Mouse (Mus musculus): Measurements from ENCODE around the gene Hoxb6. TPM values are rescaled to one million over a fixed set of nuclear protein-coding genes. Genes with fewer than 3 reads are reported as not detected.

Hoxb6 gene
- polyA plus RNA-seq, 1 experiment from 2014 or later, result 8.3 TPM

DNA sequence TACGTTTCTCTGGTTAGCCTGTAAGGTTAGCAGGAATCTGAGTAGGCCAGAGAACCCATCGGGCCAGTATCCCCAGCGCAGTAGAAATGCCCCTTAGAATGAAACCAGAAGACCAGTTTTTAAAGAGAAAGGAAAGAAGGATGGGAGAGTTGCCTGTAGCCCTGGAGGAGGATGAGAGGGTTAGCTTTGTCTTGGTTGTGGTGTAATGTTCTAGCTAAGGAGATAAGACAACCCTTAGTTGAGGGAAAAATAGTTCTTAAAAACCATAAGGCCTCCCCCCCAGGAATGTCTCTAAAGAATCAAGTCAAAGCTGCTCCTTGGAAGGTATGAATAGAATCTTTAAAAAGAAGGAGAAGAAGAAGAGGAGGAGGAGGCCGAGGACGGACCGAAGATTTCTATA is 30.5 kb downstream of the Hoxb6 start:
- 20% methylated on average over 6 of the region's 6 CpGs for WGBS
- Histone ChIP-seq H3K9ac (ENCODE audit: low read length) (peak overlapping the region; percentile 84), H3K4me3 (replicated peaks; ENCODE audit: low read length) (peak overlapping the region; percentile 63), H3K4me2 (ENCODE audit: low read depth, low read length) (peak overlapping the region; percentile 65), H3K27me3 (ENCODE audit: control insufficient read depth, insufficient read depth, low read length) (peaks cover 5% of the 10 kb centered on the region; the same call in 1 of the 2 replicates), H3K27ac (ENCODE audit: low read length) (peak overlapping the region; percentile 98), H3K36me3 (ENCODE audit: control insufficient read depth, insufficient read depth, low read length) (no peaks in the 10 kb centered on the region), H3K9me3 (replicated peaks; ENCODE audit: control insufficient read depth, low read length) (no peaks in the 10 kb centered on the region), H3K4me1 (ENCODE audit: control insufficient read depth, insufficient read depth, low read length) (0 out of 2 replicates have a peak, but pooled peaks cover 6% of the 10 kb centered on the region)
- ATAC-seq (ENCODE audit: insufficient read depth, low FRiP score), result no peak

DNA sequence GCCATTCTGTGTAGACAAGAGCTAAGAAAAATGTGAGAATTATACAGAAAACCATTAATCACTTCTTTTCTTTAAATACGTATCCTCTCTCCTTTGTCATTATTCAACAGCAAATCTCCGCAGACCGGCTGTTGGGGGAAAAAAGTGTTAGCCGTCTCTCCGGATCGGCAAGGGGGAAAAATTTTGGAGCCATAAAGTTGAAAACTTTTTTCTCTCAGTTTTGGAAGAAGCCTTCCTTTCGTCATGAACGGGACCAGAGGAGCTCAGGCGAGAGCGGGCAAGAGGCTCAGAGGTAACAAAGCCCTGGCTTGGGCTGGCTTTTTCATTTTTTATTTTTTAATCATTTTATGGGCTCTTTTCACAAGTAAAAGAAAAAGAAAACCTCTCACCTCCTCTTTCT is 30.9 kb downstream of the Hoxb6 start, which contains the start of gene Hoxb3:
Gene Hoxb3, plus strand, starts transcription at position 173 of the 400 bp plus-strand sequence.
- H3K27me3 ChIP-seq (ENCODE audit: control insufficient read depth, insufficient read depth, low read length), result peaks cover 5% of the 10 kb centered on the region; the same call in 1 of the 2 replicates
- 23% methylated on average over 10 of the region's 10 CpGs for WGBS
- no peaks in the 10 kb centered on the region for H3K36me3 ChIP-seq (ENCODE audit: control insufficient read depth, insufficient read depth, low read length)
- H3K9ac ChIP-seq (ENCODE audit: low read length), result peak within 1 kb of the TSS; percentile 84
- no peaks in the 10 kb centered on the region for H3K9me3 ChIP-seq (replicated peaks; ENCODE audit: control insufficient read depth, low read length)
- no peak for ATAC-seq (ENCODE audit: insufficient read depth, low FRiP score)
- peak within 1 kb of the TSS; percentile 98 for H3K27ac ChIP-seq (ENCODE audit: low read length)
- H3K4me3 ChIP-seq (replicated peaks; ENCODE audit: low read length), result peak within 1 kb of the TSS; percentile 63
- peak within 1 kb of the TSS; percentile 65 for H3K4me2 ChIP-seq (ENCODE audit: low read depth, low read length)
- H3K4me1 ChIP-seq (ENCODE audit: control insufficient read depth, insufficient read depth, low read length), result 0 out of 2 replicates have a peak, but pooled peaks cover 6% of the 10 kb centered on the region

DNA sequence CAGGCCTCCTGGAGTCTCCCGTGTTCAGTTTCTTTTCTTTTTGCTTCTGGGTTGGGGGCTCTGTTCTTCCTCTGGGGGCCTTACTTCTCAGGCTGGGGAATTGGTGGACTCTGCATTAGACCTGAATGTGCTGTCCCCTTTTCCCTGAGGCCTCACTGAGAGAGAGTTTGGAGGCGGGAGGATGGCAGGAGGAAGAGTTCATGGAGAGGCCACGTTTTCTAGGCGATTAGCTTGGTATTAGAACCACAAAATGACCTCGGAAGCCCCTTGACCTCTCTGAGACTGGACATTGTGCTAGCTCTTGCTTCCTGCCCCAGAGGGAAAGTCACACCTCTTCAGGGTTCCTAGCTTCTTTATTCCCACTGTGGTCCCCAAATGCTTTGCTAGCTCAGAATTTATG is 31.8 kb downstream of the Hoxb6 start:
- Histone ChIP-seq H3K27ac (ENCODE audit: low read length) (peak overlapping the region; percentile 98), H3K4me2 (ENCODE audit: low read depth, low read length) (peak overlapping the region; percentile 65), H3K9me3 (replicated peaks; ENCODE audit: control insufficient read depth, low read length) (no peaks in the 10 kb centered on the region), H3K27me3 (ENCODE audit: control insufficient read depth, insufficient read depth, low read length) (peaks cover 5% of the 10 kb centered on the region; the same call in 1 of the 2 replicates), H3K9ac (ENCODE audit: low read length) (peak overlapping the region; percentile 84), H3K36me3 (ENCODE audit: control insufficient read depth, insufficient read depth, low read length) (no peaks in the 10 kb centered on the region), H3K4me1 (ENCODE audit: control insufficient read depth, insufficient read depth, low read length) (peaks cover 8% of the 10 kb centered on the region; the same call in 1 of the 2 replicates), H3K4me3 (replicated peaks; ENCODE audit: low read length) (peak overlapping the region; percentile 63)
- ATAC-seq (ENCODE audit: insufficient read depth, low FRiP score), result no peak
- 6% methylated on average over 5 of the region's 5 CpGs for WGBS

DNA sequence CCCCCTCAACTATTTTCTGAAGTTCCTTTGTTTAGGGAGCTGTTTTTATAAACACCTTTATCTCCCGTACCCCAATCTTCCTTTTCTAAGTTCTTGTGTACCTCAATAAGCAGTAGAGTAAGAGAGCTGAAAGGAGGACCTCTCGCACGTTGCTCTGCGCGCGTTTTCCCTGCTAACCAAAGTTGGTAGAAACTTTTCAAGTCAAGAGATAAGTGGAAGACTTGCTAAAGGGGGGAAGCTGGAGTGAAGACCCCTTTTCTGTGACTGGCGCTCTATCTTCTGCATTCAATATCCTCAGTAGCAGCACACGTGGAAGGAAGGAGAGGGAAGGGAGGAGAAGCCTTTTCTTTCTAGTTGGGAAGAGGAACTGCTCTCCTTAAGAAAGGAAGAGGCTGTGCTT is 32.7 kb downstream of the Hoxb6 start:
- no peaks in the 10 kb centered on the region for H3K36me3 ChIP-seq (ENCODE audit: control insufficient read depth, insufficient read depth, low read length)
- H3K27me3 ChIP-seq (ENCODE audit: control insufficient read depth, insufficient read depth, low read length), result peaks cover 5% of the 10 kb centered on the region; the same call in 1 of the 2 replicates
- peak overlapping the region; percentile 84 for H3K9ac ChIP-seq (ENCODE audit: low read length)
- peak overlapping the region; percentile 98 for H3K27ac ChIP-seq (ENCODE audit: low read length)
- peak overlapping the region; percentile 63 for H3K4me3 ChIP-seq (replicated peaks; ENCODE audit: low read length)
- no peaks in the 10 kb centered on the region for H3K9me3 ChIP-seq (replicated peaks; ENCODE audit: control insufficient read depth, low read length)
- H3K4me1 ChIP-seq (ENCODE audit: control insufficient read depth, insufficient read depth, low read length), result peaks cover 10% of the 10 kb centered on the region; the same call in 1 of the 2 replicates
- ATAC-seq (ENCODE audit: insufficient read depth, low FRiP score), result no peak
- H3K4me2 ChIP-seq (ENCODE audit: low read depth, low read length), result peak overlapping the region; percentile 65
- 20% methylated on average over 8 of the region's 8 CpGs for WGBS

DNA sequence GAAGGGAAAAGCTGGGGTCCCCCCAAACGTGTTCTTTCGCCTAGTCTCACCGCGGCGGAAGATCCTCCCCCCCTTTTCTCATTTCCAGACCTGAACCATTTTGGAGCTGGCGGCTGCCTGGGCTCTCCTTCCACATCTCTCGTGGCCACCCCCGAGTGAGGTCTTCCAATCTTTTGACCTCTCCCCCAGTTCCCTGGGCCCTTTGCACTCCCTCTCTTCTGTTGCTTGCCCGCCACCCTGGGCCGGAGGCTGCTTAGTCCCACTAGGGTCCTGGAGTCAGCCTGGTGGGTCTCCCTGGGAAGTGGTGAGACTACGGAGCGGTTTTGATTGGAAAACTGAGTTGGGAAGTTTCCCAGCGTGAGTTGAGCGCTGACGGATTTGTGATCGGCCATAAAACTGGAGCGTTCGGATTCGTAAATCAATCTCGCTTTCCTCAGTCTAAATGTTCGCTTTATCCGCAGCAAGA is 33.5 kb downstream of the Hoxb6 start:
- Histone ChIP-seq H3K4me1 (ENCODE audit: control insufficient read depth, insufficient read depth, low read length) (peaks cover 17% of the 10 kb centered on the region), H3K36me3 (ENCODE audit: control insufficient read depth, insufficient read depth, low read length) (no peaks in the 10 kb centered on the region), H3K4me3 (replicated peaks; ENCODE audit: low read length) (peak overlapping the region; percentile 63), H3K9ac (ENCODE audit: low read length) (peak overlapping the region; percentile 84), H3K27me3 (ENCODE audit: control insufficient read depth, insufficient read depth, low read length) (peaks cover 5% of the 10 kb centered on the region; the same call in 1 of the 2 replicates), H3K9me3 (replicated peaks; ENCODE audit: control insufficient read depth, low read length) (no peaks in the 10 kb centered on the region), H3K27ac (ENCODE audit: low read length) (peak overlapping the region; percentile 98), H3K4me2 (ENCODE audit: low read depth, low read length) (peak overlapping the region; percentile 65)
- ATAC-seq (ENCODE audit: insufficient read depth, low FRiP score), result no peak
- WGBS, result 21% methylated on average over 22 of the region's 22 CpGs

DNA sequence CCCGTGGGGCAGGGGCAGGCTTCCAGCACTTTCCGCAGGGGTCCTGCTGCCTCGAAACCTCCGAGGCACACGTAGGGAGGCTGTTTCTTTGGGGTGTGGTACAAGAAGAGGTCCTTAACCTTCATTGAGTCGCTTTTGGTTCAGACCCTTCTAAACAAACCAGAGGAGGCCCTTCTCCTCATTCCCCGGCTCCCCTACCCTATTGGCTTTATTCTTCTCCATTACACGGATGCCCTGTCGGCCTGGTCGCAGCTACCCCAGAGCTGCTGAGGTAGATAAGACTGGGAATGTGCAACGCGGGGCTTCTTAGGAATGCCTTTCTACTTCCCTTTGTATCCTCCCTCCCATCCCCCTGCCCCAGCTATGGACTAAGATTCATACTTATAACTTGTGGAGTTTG is 34.4 kb downstream of the Hoxb6 start:
- WGBS, result 12% methylated on average over 12 of the region's 12 CpGs
- peak overlapping the region; percentile 65 for H3K4me2 ChIP-seq (ENCODE audit: low read depth, low read length)
- peaks cover 21% of the 10 kb centered on the region for H3K4me1 ChIP-seq (ENCODE audit: control insufficient read depth, insufficient read depth, low read length)
- no peak for ATAC-seq (ENCODE audit: insufficient read depth, low FRiP score)
- H3K36me3 ChIP-seq (ENCODE audit: control insufficient read depth, insufficient read depth, low read length), result no peaks in the 10 kb centered on the region
- peak overlapping the region; percentile 84 for H3K9ac ChIP-seq (ENCODE audit: low read length)
- H3K27ac ChIP-seq (ENCODE audit: low read length), result peak overlapping the region; percentile 98
- H3K4me3 ChIP-seq (replicated peaks; ENCODE audit: low read length), result peak overlapping the region; percentile 63
- peaks cover 5% of the 10 kb centered on the region; the same call in 1 of the 2 replicates for H3K27me3 ChIP-seq (ENCODE audit: control insufficient read depth, insufficient read depth, low read length)
- H3K9me3 ChIP-seq (replicated peaks; ENCODE audit: control insufficient read depth, low read length), result no peaks in the 10 kb centered on the region

DNA sequence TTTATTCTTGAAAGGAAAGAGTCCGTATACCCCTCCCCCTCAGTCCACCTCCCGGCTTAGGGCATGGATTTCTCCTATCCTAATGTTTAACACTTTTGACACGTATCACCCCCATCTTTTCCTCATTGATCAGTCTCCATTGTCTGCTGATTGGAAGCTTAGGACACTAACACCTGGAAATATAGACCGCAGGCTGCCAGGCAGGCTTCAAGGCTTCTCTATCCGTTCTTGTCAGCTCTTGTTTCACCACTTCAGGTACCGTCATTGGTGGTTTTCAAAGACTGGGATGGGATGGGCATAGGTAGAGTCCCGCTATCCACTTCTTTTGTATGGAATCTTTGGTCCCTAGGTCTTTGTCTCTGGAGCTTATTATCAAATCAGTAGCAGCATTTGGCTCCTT is 34.8 kb downstream of the Hoxb6 start:
- ATAC-seq (ENCODE audit: insufficient read depth, low FRiP score), result no peak
- Histone ChIP-seq H3K36me3 (ENCODE audit: control insufficient read depth, insufficient read depth, low read length) (no peaks in the 10 kb centered on the region), H3K4me1 (ENCODE audit: control insufficient read depth, insufficient read depth, low read length) (peaks cover 25% of the 10 kb centered on the region), H3K27ac (ENCODE audit: low read length) (peak overlapping the region; percentile 98), H3K4me3 (replicated peaks; ENCODE audit: low read length) (peak overlapping the region; percentile 63), H3K9ac (ENCODE audit: low read length) (peak overlapping the region; percentile 84), H3K4me2 (ENCODE audit: low read depth, low read length) (peak overlapping the region; percentile 65), H3K27me3 (ENCODE audit: control insufficient read depth, insufficient read depth, low read length) (peaks cover 5% of the 10 kb centered on the region; the same call in 1 of the 2 replicates), H3K9me3 (replicated peaks; ENCODE audit: control insufficient read depth, low read length) (no peaks in the 10 kb centered on the region)
- WGBS, result 22% methylated on average over 7 of the region's 7 CpGs

DNA sequence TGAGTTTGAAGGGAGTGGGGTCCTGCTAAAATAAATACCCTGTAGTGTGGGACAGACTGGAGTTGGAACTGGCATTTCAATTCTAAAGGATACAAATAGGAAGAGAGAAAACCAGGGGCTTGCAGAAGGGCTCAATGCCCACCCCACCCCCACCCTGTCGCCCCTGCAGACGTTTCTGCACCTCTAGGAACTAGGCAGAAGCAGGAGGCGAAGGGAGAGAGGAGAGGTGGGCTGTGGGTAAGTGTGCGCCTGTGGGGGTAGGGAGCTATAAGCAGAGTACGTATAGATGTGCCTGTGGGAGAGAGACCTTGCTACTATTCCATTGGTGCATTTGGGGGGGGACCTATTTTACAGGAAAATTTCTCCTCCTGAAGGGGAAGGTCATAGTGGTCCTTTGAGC is 35.5 kb downstream of the Hoxb6 start:
- WGBS, result 14% methylated on average over 5 of the region's 5 CpGs
- ATAC-seq (ENCODE audit: insufficient read depth, low FRiP score), result no peak
- H3K4me1 ChIP-seq (ENCODE audit: control insufficient read depth, insufficient read depth, low read length), result peaks cover 27% of the 10 kb centered on the region
- H3K9ac ChIP-seq (ENCODE audit: low read length), result peak overlapping the region; percentile 84
- peak overlapping the region; percentile 98 for H3K27ac ChIP-seq (ENCODE audit: low read length)
- peak overlapping the region; percentile 65 for H3K4me2 ChIP-seq (ENCODE audit: low read depth, low read length)
- H3K4me3 ChIP-seq (replicated peaks; ENCODE audit: low read length), result peak overlapping the region; percentile 63
- no peaks in the 10 kb centered on the region for H3K36me3 ChIP-seq (ENCODE audit: control insufficient read depth, insufficient read depth, low read length)
- H3K27me3 ChIP-seq (ENCODE audit: control insufficient read depth, insufficient read depth, low read length), result peaks cover 5% of the 10 kb centered on the region; the same call in 1 of the 2 replicates
- H3K9me3 ChIP-seq (replicated peaks; ENCODE audit: control insufficient read depth, low read length), result no peaks in the 10 kb centered on the region

DNA sequence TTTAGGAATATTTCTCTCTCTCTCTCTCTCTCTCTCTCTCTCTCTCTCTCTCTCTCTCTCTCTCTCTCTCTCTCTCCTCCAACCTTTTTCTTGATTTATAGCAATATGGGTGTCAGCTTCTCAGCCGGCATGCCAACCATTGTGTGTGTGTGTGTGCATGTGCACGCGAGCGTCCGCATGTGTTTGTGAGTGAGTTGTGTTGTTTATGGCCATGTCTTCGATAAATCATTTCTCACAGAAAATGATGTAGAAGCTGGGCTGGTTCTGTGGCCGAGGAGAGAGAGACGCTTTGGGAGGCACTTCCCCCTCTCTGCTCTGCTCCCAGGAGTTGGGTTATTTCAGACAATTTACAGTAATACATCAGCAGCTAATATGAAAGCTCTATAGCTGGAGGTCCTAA is 36.3 kb downstream of the Hoxb6 start:
- peak overlapping the region; percentile 61; the same call in 1 of the 2 replicates for H3K9ac ChIP-seq (ENCODE audit: low read length)
- H3K27ac ChIP-seq (ENCODE audit: low read length), result peak overlapping the region; percentile 98
- H3K9me3 ChIP-seq (replicated peaks; ENCODE audit: control insufficient read depth, low read length), result no peaks in the 10 kb centered on the region
- H3K27me3 ChIP-seq (ENCODE audit: control insufficient read depth, insufficient read depth, low read length), result peaks cover 5% of the 10 kb centered on the region; the same call in 1 of the 2 replicates
- peak overlapping the region; percentile 65 for H3K4me2 ChIP-seq (ENCODE audit: low read depth, low read length)
- WGBS, result 22% methylated on average over 8 of the region's 8 CpGs
- peak overlapping the region; percentile 63 for H3K4me3 ChIP-seq (replicated peaks; ENCODE audit: low read length)
- peaks cover 27% of the 10 kb centered on the region for H3K4me1 ChIP-seq (ENCODE audit: control insufficient read depth, insufficient read depth, low read length)
- ATAC-seq (ENCODE audit: insufficient read depth, low FRiP score), result no peak
- H3K36me3 ChIP-seq (ENCODE audit: control insufficient read depth, insufficient read depth, low read length), result no peaks in the 10 kb centered on the region

All from stomach, embryonic 16.5 days (tissue).